Mouse (Mus musculus) thymus, postnatal 14 days (tissue): ENCODE data around the gene Icmt.

ENCODE experiments used
- DNase-seq: peaks from one replicate; pipeline ENCODE4 v3.0.0; 2021

Gene Icmt

DNA sequence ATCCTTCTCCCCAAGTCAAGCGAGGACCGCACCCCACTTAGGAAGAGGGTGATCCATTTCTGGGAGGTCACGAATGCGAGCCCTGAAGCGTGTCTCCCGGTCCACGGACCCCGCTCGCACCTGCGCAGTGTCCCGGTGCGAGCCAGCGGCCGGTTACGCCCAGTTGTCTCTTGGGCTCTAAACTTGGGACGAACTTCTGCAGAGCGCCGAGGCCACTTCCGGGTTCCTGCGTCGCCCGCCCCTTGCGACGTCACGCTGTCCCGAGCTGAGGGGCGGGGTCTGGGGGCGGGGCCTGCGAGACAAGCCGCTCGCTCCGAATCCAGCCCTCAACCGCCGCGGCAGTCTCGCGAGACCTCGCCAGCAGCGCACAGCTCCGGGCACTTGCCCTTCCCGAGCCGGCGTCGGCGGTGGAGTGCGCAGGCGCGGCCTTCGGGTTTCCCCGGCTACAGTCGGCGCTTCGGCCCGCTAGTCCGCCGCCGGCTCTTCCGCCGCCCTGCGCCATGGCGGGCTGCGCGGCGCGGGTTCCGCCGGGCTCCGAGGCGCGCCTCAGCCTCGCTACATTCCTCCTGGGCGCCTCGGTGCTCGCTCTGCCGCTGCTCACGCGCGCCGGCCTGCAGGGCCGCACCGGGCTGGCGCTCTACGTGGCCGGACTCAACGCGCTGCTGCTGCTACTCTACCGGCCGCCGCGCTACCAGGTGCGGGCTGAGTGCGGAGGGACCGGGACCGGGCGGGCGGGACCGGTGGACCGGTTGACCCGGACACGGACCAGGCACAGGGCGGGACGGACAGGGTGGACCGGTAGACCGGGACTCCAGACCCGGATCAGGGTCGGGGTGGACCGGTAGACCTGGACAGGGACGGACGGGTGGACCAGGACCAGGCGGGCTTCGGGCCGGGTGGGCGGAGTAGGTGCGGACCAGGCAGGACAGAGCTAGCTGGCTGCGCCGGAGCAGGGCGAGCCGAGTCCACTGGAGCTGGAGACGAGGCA, at the start of gene Icmt:
Gene Icmt (plus strand): TSS at position 354 of the 988 bp plus-strand sequence.
- peak; percentile 100 for DNase-seq

GRCm38 (mm10) chr4:152250615-152251014, 46.4 kb upstream of the Icmt start:
- DNase-seq: no peak

- no peak for DNase-seq
These were observed 43.8 kb upstream of the Icmt start for GRCm38 (mm10) chr4:152253183-152253759.

GRCm38 (mm10) chr4:152257070-152257469, 40.0 kb upstream of the Icmt start:
- DNase-seq: no peak

GRCm38 (mm10) chr4:152260451-152260850, 36.6 kb upstream of the Icmt start:
- DNase-seq: no peak

DNA sequence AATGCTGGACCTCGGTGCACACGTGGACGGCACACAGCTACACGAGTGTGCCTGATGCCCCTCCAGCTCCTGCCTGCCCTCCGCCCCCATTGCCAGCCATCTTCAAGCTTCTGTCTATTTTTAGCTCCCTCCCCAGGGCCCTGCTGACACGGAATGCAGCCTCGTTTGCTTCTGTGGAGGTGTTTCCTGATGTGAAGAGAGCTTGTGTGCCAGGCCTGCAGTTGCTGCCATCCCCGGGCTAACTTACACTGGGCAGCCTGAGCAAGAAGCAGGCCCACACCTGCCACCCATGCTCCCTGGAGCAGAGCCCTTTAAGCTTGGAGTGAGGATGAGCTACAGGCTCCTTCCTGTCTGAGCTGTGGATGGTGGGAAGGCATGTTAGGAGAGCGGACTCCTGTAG, 34.8 kb upstream of the Icmt start:
- no peak for DNase-seq

- DNase-seq: no peak
These were observed 33.9 kb upstream of the Icmt start for GRCm38 (mm10) chr4:152263089-152263488.

GRCm38 (mm10) chr4:152263512-152264176, 33.4 kb upstream of the Icmt start:
- no peak for DNase-seq

GRCm38 (mm10) chr4:152264177-152264530, 32.9 kb upstream of the Icmt start:
- DNase-seq: no peak

GRCm38 (mm10) chr4:152264867-152265568, 32.0 kb upstream of the Icmt start:
- no peak for DNase-seq

DNA sequence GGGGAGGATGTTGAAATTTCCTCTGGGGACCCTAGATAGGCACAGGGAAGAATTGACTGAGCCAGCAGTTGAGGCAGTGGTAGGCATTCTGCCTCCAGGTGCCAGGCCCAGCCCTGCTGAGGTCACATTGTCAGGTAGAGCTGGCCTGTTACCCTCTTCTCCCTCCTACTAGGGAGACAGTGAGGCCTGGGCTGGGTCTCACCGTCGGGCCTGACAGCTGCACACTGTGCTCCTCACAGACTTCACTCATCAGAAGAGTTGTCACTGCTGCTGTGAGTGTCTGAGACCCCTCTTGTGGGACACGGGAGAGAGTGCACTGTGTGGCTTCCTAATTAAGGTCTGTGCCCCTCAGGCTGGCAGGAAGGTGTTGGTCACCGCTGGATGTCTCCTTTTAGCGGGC, 31.2 kb upstream of the Icmt start:
- no peak for DNase-seq

- DNase-seq: no peak
These were observed 30.7 kb upstream of the Icmt start for GRCm38 (mm10) chr4:152266236-152266895.

GRCm38 (mm10) chr4:152267748-152268369, 29.2 kb upstream of the Icmt start:
- no peak for DNase-seq

- no peak for DNase-seq
These were observed 27.1 kb upstream of the Icmt start for GRCm38 (mm10) chr4:152269967-152270366.

- DNase-seq: no peak
These were observed 26.4 kb upstream of the Icmt start for GRCm38 (mm10) chr4:152270599-152270998.

DNA sequence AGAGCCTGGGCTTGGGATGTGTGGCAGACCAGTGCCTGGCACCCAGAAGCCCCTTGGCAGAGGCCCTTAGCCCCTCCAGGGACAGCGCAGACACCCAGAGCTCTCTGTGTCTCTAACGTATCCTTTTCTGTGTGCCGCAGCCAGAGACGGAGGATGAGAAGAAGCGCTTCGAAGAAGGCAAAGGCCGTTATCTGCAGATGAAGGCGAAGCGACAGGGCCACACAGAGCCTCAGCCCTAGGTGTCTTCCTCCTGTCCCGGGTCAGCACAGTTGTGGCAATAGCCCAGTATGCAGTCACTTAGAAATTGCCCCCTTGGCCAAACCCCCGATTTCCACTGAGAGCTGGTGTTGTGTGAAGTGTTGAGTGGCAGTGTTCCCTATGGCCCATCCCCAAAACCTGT, 25.7 kb upstream of the Icmt start:
- no peak for DNase-seq

DNA sequence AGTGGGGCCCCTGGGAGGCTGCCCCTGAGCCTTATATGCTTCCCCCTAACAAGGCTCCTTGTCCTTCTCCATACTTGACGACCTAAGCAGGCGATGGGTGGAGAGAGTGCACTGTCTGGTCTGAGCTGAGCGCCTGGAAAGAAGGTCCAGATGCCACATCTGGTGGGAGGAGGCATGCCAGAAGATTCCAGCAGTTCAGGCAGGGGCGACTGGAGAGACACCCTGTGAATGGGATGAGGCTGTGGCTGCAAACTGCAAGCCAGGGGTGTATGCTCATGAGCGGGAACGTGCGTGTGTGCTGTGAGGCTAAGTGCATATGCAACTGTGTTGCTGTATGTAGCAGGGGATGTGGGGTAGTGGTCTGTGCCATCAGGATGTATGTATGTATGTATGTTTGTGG, 25.0 kb upstream of the Icmt start:
- DNase-seq: no peak

GRCm38 (mm10) chr4:152272449-152273049, 24.5 kb upstream of the Icmt start:
- DNase-seq: no peak

GRCm38 (mm10) chr4:152273191-152273590, 23.8 kb upstream of the Icmt start:
- no peak for DNase-seq

- no peak for DNase-seq
These were observed 23.3 kb upstream of the Icmt start, which contains the start of gene Gpr153 for GRCm38 (mm10) chr4:152273621-152274236. Gene Gpr153, plus strand, starts transcription at chr4:152274232.

DNA sequence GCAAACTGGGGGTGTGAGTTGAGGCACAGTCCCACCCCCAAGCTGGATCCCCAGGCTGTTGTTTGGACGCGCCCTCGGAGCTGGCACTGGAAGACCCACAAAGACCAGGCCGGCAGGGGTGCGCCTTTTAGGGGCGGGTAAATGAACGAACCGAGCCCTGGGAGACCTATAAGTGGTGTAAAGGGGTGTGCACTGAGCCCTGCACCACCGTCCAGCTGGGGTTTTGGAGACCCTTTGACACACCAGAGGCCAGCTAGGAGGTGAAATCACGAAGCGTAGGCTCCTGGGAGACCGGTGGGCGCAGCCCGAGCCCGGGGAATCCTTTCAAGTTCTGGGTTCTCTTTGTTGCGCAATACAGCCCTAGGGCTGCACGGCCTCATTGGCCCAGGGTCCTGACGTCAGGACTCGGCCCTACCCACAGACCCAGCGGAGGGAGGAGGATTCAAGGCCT, 22.3 kb upstream of the Icmt start:
- DNase-seq: no peak
